Mouse (Mus musculus): ENCODE measurements around the gene Spire2.
A peak's percentile ranks its signal among the peaks of the same experiment; 100 is the strongest.

The Spire2 gene

GRCm38 (mm10) chr8:123334467-123334866, 2.0 kb downstream of the Spire2 start:
- no peak for DNase-seq

- DNase-seq = no peak
These were observed 5.0 kb downstream of the Spire2 start for GRCm38 (mm10) chr8:123337475-123337874.

GRCm38 (mm10) chr8:123340071-123340470, 7.6 kb downstream of the Spire2 start:
- DNase-seq = no peak

- no peak for DNase-seq
These were observed 8.8 kb downstream of the Spire2 start for GRCm38 (mm10) chr8:123341040-123342015.

GRCm38 (mm10) chr8:123342253-123342652, 9.7 kb downstream of the Spire2 start:
- DNase-seq = no peak

GRCm38 (mm10) chr8:123342911-123343310, 10.4 kb downstream of the Spire2 start:
- no peak for DNase-seq

GRCm38 (mm10) chr8:123343422-123343821, 10.9 kb downstream of the Spire2 start:
- no peak for DNase-seq

GRCm38 (mm10) chr8:123345135-123345534, 12.6 kb downstream of the Spire2 start:
- DNase-seq = no peak

- no peak for DNase-seq
These were observed 13.3 kb downstream of the Spire2 start for GRCm38 (mm10) chr8:123345856-123346255.

GRCm38 (mm10) chr8:123347293-123347692, 14.8 kb downstream of the Spire2 start:
- no peak for DNase-seq

GRCm38 (mm10) chr8:123348237-123348843, 15.8 kb downstream of the Spire2 start:
- DNase-seq = no peak

GRCm38 (mm10) chr8:123349073-123349472, 16.6 kb downstream of the Spire2 start:
- no peak for DNase-seq

GRCm38 (mm10) chr8:123352118-123352517, 19.6 kb downstream of the Spire2 start:
- DNase-seq = no peak

- DNase-seq = peak; percentile 23 to 60
These were observed 20.3 kb downstream of the Spire2 start for GRCm38 (mm10) chr8:123352786-123353185.

GRCm38 (mm10) chr8:123353216-123353615, 20.7 kb downstream of the Spire2 start:
- no peak for DNase-seq

GRCm38 (mm10) chr8:123361082-123361739, 28.7 kb downstream of the Spire2 start:
- DNase-seq = peak; percentile 88 to 89

GRCm38 (mm10) chr8:123373403-123374238, 41.1 kb downstream of the Spire2 start, which contains the start of gene Tcf25:
Gene Tcf25, plus strand, starts transcription at chr8:123373753.
- DNase-seq = peak; percentile 98

- DNase-seq = peak; percentile 92 to 97
These were observed 41.7 kb downstream of the Spire2 start for GRCm38 (mm10) chr8:123374239-123374578.

- DNase-seq = no peak
These were observed 43.2 kb downstream of the Spire2 start for GRCm38 (mm10) chr8:123375701-123376100.

- no peak for DNase-seq
These were observed 43.6 kb downstream of the Spire2 start for GRCm38 (mm10) chr8:123376106-123376505.

GRCm38 (mm10) chr8:123381711-123382110, 49.2 kb downstream of the Spire2 start:
- no peak for DNase-seq

GRCm38 (mm10) chr8:123382516-123382915, 50.0 kb downstream of the Spire2 start:
- no peak for DNase-seq

Data from cerebellum, postnatal 25 days (tissue).